Mouse (Mus musculus): ENCODE measurements around the gene Rbp1. TPM values are rescaled to one million over a fixed set of nuclear protein-coding genes. Genes with fewer than 3 reads are reported as not detected.

The Rbp1 gene
- total RNA-seq (2023): 0.35 TPM

GRCm38 (mm10) chr9:98422656-98423055 lies at the start of gene Rbp1:
Gene Rbp1 (plus strand): TSS chr9:98422961.

GRCm38 (mm10) chr9:98485815-98486214 lies 63.1 kb downstream of the Rbp1 start, which contains the start of gene Rbp2:
Gene Rbp2 (plus strand): TSS chr9:98486115.

Other genes starting within 250 kb of the Rbp1 start
- 6.2 TPM for gene Nmnat3, start 135.5 kb upstream of the Rbp1 start, total RNA-seq (2023)
- gene Rbp2, start 63.2 kb downstream of the Rbp1 start, total RNA-seq (2023): not detected
- gene Copb2, start 140.8 kb downstream of the Rbp1 start, total RNA-seq (2023): 79.8 TPM
- 18.8 TPM for gene Mrps22, start 178.7 kb downstream of the Rbp1 start, total RNA-seq (2023)

All from CD4-positive naive resting alpha-beta T cell, adult 57 days (primary cell).